Comparison of ENCODE assay signal across 27 mouse cellular contexts in the genomic region with DNA sequence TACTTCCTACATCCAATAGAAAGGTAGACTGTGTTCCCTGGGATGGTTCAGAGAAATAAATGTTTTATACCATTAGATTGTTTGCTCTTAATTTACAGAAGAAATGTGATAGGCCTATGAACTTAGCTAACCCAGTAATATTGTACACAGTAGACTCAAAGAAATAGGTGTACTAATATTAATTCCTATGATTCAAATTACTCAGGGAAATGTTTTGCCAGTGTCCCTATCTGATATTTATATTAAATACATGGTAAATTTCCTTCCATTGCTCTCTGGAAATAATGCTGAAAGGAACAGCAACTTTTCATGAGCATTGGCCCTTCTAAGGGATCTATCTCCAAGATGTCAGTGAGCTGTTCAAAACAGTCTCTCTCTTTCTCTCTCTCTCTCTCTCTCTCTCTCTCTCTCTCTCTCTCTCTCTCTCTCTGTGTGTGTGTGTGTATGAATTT. TPM values are rescaled to one million over a fixed set of nuclear protein-coding genes. Genes with fewer than 3 reads are reported as not detected.
DNase-seq lines count a peak whose midpoint lies in the region; ATAC-seq and TF ChIP-seq lines count a peak whose summit lies in the region.
"Had no signal": no experiment of that assay in that cellular context is flagged by ENCODE, and none has a peak within 500 bp of the region (broad histone marks: within the 10 kb centered on the region; RNA-seq: fewer than 3 reads in every experiment).

No protein-coding gene starts in this region.

- H3K4me2 ChIP-seq in CH12.LX (ENCODE audit: insufficient read depth, low read depth, poor library complexity, severe bottlenecking), result no peak overlapping the region
- H3K4me2 ChIP-seq in intestine, postnatal 0 days (replicated peaks; ENCODE audit: low read depth), result no peak overlapping the region
- H3K4me2 ChIP-seq: embryonic facial prominence, embryonic 12.5 days; embryonic facial prominence, embryonic 15.5 days; forebrain, embryonic 12.5 days; forebrain, embryonic 15.5 days; heart, embryonic 12.5 days; heart, embryonic 15.5 days; hindbrain, embryonic 13.5 days; intestine, embryonic 15.5 days had no signal

- no peak for ATAC-seq in intestine, postnatal 0 days
- ATAC-seq: activated CD4-positive, CD25-positive, alpha-beta regulatory T cell, adult 4 months; forebrain, embryonic 15.5 days; hindbrain, embryonic 16.5 days; intestine, embryonic 15.5 days had no signal

- H3K79me2 ChIP-seq in CH12.LX (replicated peaks; ENCODE audit: control insufficient read depth, extremely low read depth, insufficient read depth, poor library complexity, severe bottlenecking), result peaks cover 34% of the 10 kb centered on the region

- no peak for TF ChIP-seq EP300 in CH12.LX (IDR thresholded peaks at IDR 0.05; ENCODE audit: low read length)

- TF ChIP-seq RAD21 in CH12.LX (IDR thresholded peaks at IDR 0.05; ENCODE audit: low read depth, low read length), result no peak

- H3K9ac ChIP-seq in CH12.LX (ENCODE audit: insufficient read depth, low read depth), result no peak overlapping the region
- H3K9ac ChIP-seq in intestine, postnatal 0 days (ENCODE audit: low read depth, low read length), result no peak overlapping the region
- H3K9ac ChIP-seq: embryonic facial prominence, embryonic 12.5 days; embryonic facial prominence, embryonic 15.5 days; forebrain, embryonic 12.5 days; forebrain, embryonic 15.5 days; heart, embryonic 12.5 days; heart, embryonic 15.5 days; hindbrain, embryonic 13.5 days; intestine, embryonic 15.5 days had no signal

- TF ChIP-seq CTCF in lung, adult 2 months (IDR thresholded peaks at IDR 0.05; ENCODE audit: insufficient read depth, low read length), result no peak
- no peak for TF ChIP-seq CTCF in CH12.LX (conservative IDR thresholded peaks at IDR 0.05 in 1 of 2, IDR thresholded peaks at IDR 0.05 in 1 of 2; ENCODE audit: low read depth in 2 of 2, low read length in 2 of 2)
- no peak for TF ChIP-seq CTCF in embryonic fibroblast, embryonic 13.5 days (IDR thresholded peaks at IDR 0.05; ENCODE audit: borderline replicate concordance, insufficient read depth, low read length)
- no peak for TF ChIP-seq CTCF in intestine, postnatal 0 days (IDR thresholded peaks at IDR 0.05; ENCODE audit: low read depth)

- no peak for DNase-seq in lung, adult 2 months
- DNase-seq in lung, postnatal 36 days, result no peak
- no peak for DNase-seq in CH12.LX (ENCODE audit: extremely low read depth)
- DNase-seq in heart, adult 11 months, result no peak
- DNase-seq: adrenal gland, adult 8-10 months; adrenal gland, postnatal 36 days; cerebellum, adult 11 months; cerebellum, adult 2 months; cerebellum, adult 9-11 months; cerebellum, postnatal 25 days; gastrocnemius, postnatal 10 days; heart, postnatal 10 days; heart, postnatal 36 days had no signal

- H3K27me3 ChIP-seq in CH12.LX (replicated peaks), result no peaks in the 10 kb centered on the region
- no peaks in the 10 kb centered on the region for H3K27me3 ChIP-seq in intestine, postnatal 0 days (replicated peaks; ENCODE audit: control insufficient read depth, insufficient read depth, low read length)
- H3K27me3 ChIP-seq: embryonic facial prominence, embryonic 12.5 days; embryonic facial prominence, embryonic 15.5 days; forebrain, embryonic 12.5 days; forebrain, embryonic 15.5 days; heart, embryonic 12.5 days; heart, embryonic 15.5 days; hindbrain, embryonic 13.5 days; intestine, embryonic 15.5 days had no signal

- dilution Hi-C loops in CH12.LX (cut with MboI; ENCODE audit: extremely low pct_ligation_motif_present, extremely low pct_unique_long_range_greater_than_20kb, low sequenced_read_pairs), result no loop called here

- H3K4me1 ChIP-seq in lung, adult 2 months (ENCODE audit: control insufficient read depth, insufficient read depth, low read length), result peaks cover 4% of the 10 kb centered on the region
- peaks cover 0 to 37% of the 10 kb centered on the region in 2 experiments; a peak in 2 of 4 replicates for H3K4me1 ChIP-seq in CH12.LX (ENCODE audit: control insufficient read depth in 1 of 2, insufficient read depth in 2 of 2)
- 0 out of 2 replicates have a peak, but pooled peaks cover 2% of the 10 kb centered on the region for H3K4me1 ChIP-seq in embryonic fibroblast, embryonic 13.5 days (ENCODE audit: control insufficient read depth, insufficient read depth, low read length)
- H3K4me1 ChIP-seq in intestine, postnatal 0 days (replicated peaks; ENCODE audit: control insufficient read depth, insufficient read depth, low read length), result peaks cover 4% of the 10 kb centered on the region; the same call in 1 of the 2 replicates
- H3K4me1 ChIP-seq: embryonic facial prominence, embryonic 12.5 days; embryonic facial prominence, embryonic 15.5 days; forebrain, embryonic 12.5 days; forebrain, embryonic 15.5 days; hindbrain, embryonic 10.5 days; hindbrain, embryonic 13.5 days had no signal

- peak; percentile 27; the same call in 1 of the 2 replicates for TF ChIP-seq POLR2A in lung, adult 2 months (IDR thresholded peaks at IDR 0.05; ENCODE audit: borderline replicate concordance, extremely low read depth, low read depth, low read length)
- no peak; the same call in 1 of the 2 replicates for TF ChIP-seq POLR2A in CH12.LX (IDR thresholded peaks at IDR 0.05; ENCODE audit: low read depth, low read length)
- no peak for TF ChIP-seq POLR2A in embryonic fibroblast, embryonic 13.5 days (IDR thresholded peaks at IDR 0.05; ENCODE audit: low read depth, low read length)

- no peak overlapping the region for H3K27ac ChIP-seq in CH12.LX (ENCODE audit: insufficient read depth, low read depth)
- H3K27ac ChIP-seq in embryonic fibroblast, embryonic 13.5 days (ENCODE audit: insufficient read depth, low read length), result peak overlapping the region; percentile 18; the same call in 1 of the 2 replicates
- no peak overlapping the region for H3K27ac ChIP-seq in intestine, postnatal 0 days (ENCODE audit: low read depth, low read length)
- H3K27ac ChIP-seq: embryonic facial prominence, embryonic 12.5 days; embryonic facial prominence, embryonic 15.5 days; forebrain, embryonic 12.5 days; forebrain, embryonic 15.5 days; heart, embryonic 15.5 days; hindbrain, embryonic 10.5 days; hindbrain, embryonic 13.5 days; intestine, embryonic 15.5 days had no signal

- peaks cover 35 to 36% of the 10 kb centered on the region in 2 experiments for H3K36me3 ChIP-seq in CH12.LX (replicated peaks in 1 of 2; ENCODE audit: control insufficient read depth in 1 of 2, insufficient read depth in 1 of 2, low read length in 1 of 2)
- H3K36me3 ChIP-seq in intestine, postnatal 0 days (ENCODE audit: control insufficient read depth, insufficient read depth), result peaks cover 34% of the 10 kb centered on the region
- H3K36me3 ChIP-seq: embryonic facial prominence, embryonic 12.5 days; forebrain, embryonic 12.5 days; forebrain, embryonic 15.5 days; hindbrain, embryonic 10.5 days; hindbrain, embryonic 13.5 days had no signal

- no peak overlapping the region for H3K4me3 ChIP-seq in lung, adult 2 months (replicated peaks; ENCODE audit: extremely low read depth, low read depth, low read length)
- H3K4me3 ChIP-seq in CH12.LX (replicated peaks in 1 of 3; ENCODE audit: low read depth in 2 of 3, low read length in 2 of 3, poor library complexity in 1 of 3), result no peak overlapping the region
- no peak overlapping the region for H3K4me3 ChIP-seq in embryonic fibroblast, embryonic 13.5 days (ENCODE audit: insufficient read depth, low read length)
- H3K4me3 ChIP-seq in intestine, postnatal 0 days (ENCODE audit: low read depth, low read length), result no peak overlapping the region
- H3K4me3 ChIP-seq: embryonic facial prominence, embryonic 12.5 days; embryonic facial prominence, embryonic 15.5 days; erythroblast, embryonic 14.5 days; forebrain, embryonic 12.5 days; forebrain, embryonic 15.5 days; heart, embryonic 12.5 days; heart, embryonic 15.5 days; hindbrain, embryonic 10.5 days; hindbrain, embryonic 13.5 days; intestine, embryonic 15.5 days had no signal

- no peaks in the 10 kb centered on the region for H3K9me3 ChIP-seq in CH12.LX (replicated peaks; ENCODE audit: low read length)
- no peaks in the 10 kb centered on the region for H3K9me3 ChIP-seq in intestine, postnatal 0 days (ENCODE audit: control insufficient read depth)
- H3K9me3 ChIP-seq: embryonic facial prominence, embryonic 12.5 days; embryonic facial prominence, embryonic 15.5 days; forebrain, embryonic 12.5 days; forebrain, embryonic 15.5 days; heart, embryonic 12.5 days; heart, embryonic 15.5 days; hindbrain, embryonic 10.5 days; hindbrain, embryonic 13.5 days; intestine, embryonic 15.5 days had no signal

- in situ Hi-C loops in CH12.LX (cut with MboI; ENCODE audit: low pct_ligation_motif_present, low pct_unique_long_range_greater_than_20kb, low sequenced_read_pairs), result no loop called here

TF ChIP-seq in CH12.LX, 34 proteins besides CTCF, POLR2A, EP300 and RAD21 (continues in another document):
- TF ChIP-seq CHD1 (IDR thresholded peaks at IDR 0.05; ENCODE audit: low read depth, low read length) (0 out of 2 replicates have a peak, but pooled peaks have one; percentile 17), ZC3H11A (IDR thresholded peaks at IDR 0.05; ENCODE audit: low read depth, low read length) (no peak), CHD2 (IDR thresholded peaks at IDR 0.05; ENCODE audit: low read length) (no peak), TCF12 (IDR thresholded peaks at IDR 0.05; ENCODE audit: low read depth, low read length) (no peak), ZMIZ1 (IDR thresholded peaks at IDR 0.05; ENCODE audit: low read depth, low read length) (peak; percentile 49; the same call in 1 of the 2 replicates), HCFC1 (IDR thresholded peaks at IDR 0.05; ENCODE audit: low read depth, low read length) (no peak), USF2 (conservative IDR thresholded peaks at IDR 0.05; ENCODE audit: low read depth, low read length) (no peak), POLR2AphosphoS2 (IDR thresholded peaks at IDR 0.05; ENCODE audit: low read depth, low read length) (peak; percentile 81), GABPA (IDR thresholded peaks at IDR 0.05; ENCODE audit: insufficient replicate concordance, low read depth, low read length) (no peak), ZNF384 (IDR thresholded peaks at IDR 0.05; ENCODE audit: low read depth, low read length) (no peak), SMC3 (IDR thresholded peaks at IDR 0.05; ENCODE audit: low read depth, low read length) (no peak), NRF1 (IDR thresholded peaks at IDR 0.05; ENCODE audit: low read depth, low read length) (no peak), MAZ (IDR thresholded peaks at IDR 0.05; ENCODE audit: low read depth, low read length) (no peak), IRF4 (IDR thresholded peaks at IDR 0.05; ENCODE audit: low read depth, low read length) (no peak), BHLHE40 (IDR thresholded peaks at IDR 0.05; ENCODE audit: low read depth, low read length) (no peak)

RNA-seq across cellular contexts. Expression of gene Clec2d, which starts 6.8 kb away (rescaled TPM):
- 103 and 250 TPM in 2 replicates for polyA plus RNA-seq in lung, adult 2 months (2012; rRNA removed)
- total RNA-seq in CH12.LX (2012; rRNA removed), result 50.7 and 53.4 TPM in 2 replicates
- total RNA-seq in CH12.LX (2014; rRNA removed), result 19.7 and 25.9 TPM in 2 replicates
- polyA plus RNA-seq in CH12.LX (2012; ENCODE audit: insufficient read length, low read depth), result 5.1 and 6.0 TPM in 2 replicates
- polyA plus RNA-seq in embryonic fibroblast, embryonic 13.5 days (2011; ENCODE audit: insufficient read length, low read depth, missing spikeins), result 45.1 and 55.3 TPM in 2 replicates
- polyA plus RNA-seq in intestine, postnatal 0 days (2015; fragmentation: Nextera tagmentation; extraction: Ambion mirVana), result 1.1 and 1.4 TPM in 2 replicates
- polyA plus RNA-seq: erythroblast, embryonic 14.5 days; forebrain, embryonic 12.5 days; hindbrain, embryonic 10.5 days; hindbrain, embryonic 13.5 days had no signal
